Mouse (Mus musculus) midbrain, embryonic 12.5 days (tissue): ENCODE data around the gene Snap25. TPM values are rescaled to one million over a fixed set of nuclear protein-coding genes. Genes with fewer than 3 reads are reported as not detected.

ENCODE experiments used
- ATAC-seq: fragments of 200-750 bp; cut with Nextera tagmentation; 2 replicates; pipeline ENCODE4 v1.8.0; 2017; ENCODE audit warnings: low read depth, moderate TSS enrichment, moderate library complexity; ENCODE audit not compliant: low FRiP score
- H3K27ac ChIP-seq: fragments of 300-500 bp; sonication (generic); replicated peaks from 2 replicates; pipeline ENCODE4 v1.5.1; 2016; ENCODE audit warnings: mild to moderate bottlenecking
- H3K27me3 ChIP-seq: fragments of 300-500 bp; sonication (generic); 2 replicates; pipeline ENCODE4 v1.6.1; 2016; ENCODE audit warnings: mild to moderate bottlenecking
- H3K36me3 ChIP-seq: fragments of 300-500 bp; sonication (generic); 2 replicates; pipeline ENCODE4 v1.6.1; 2016
- H3K4me1 ChIP-seq: fragments of 300-500 bp; sonication (generic); 2 replicates; pipeline ENCODE4 v1.6.1; 2016
- H3K4me2 ChIP-seq: fragments of 300-500 bp; sonication (generic); replicated peaks from 2 replicates; pipeline ENCODE4 v1.6.1; 2016; ENCODE audit warnings: mild to moderate bottlenecking, moderate library complexity
- H3K4me3 ChIP-seq: fragments of 300-500 bp; sonication (generic); 2 replicates; pipeline ENCODE4 v1.5.1; 2016; ENCODE audit warnings: mild to moderate bottlenecking
- H3K9ac ChIP-seq: fragments of 300-500 bp; sonication (generic); replicated peaks from 2 replicates; pipeline ENCODE4 v1.6.1; 2016; ENCODE audit warnings: mild to moderate bottlenecking, moderate library complexity
- H3K9me3 ChIP-seq: fragments of 300-500 bp; sonication (generic); 2 replicates; pipeline ENCODE4 v1.6.1; 2016; ENCODE audit warnings: mild to moderate bottlenecking
- WGBS: fragments of 180-500 bp; shearing (Covaris S2); methylation state at CpG from one replicate; pipeline ENCODE4 v1.1.7; 2016; 5-methylcytosine and 5-hydroxymethylcytosine counted together
- polyA plus RNA-seq: library from polyadenylated mRNA; unstranded; fragments of >200 nt; fragmentation: Nextera tagmentation; extraction: Ambion mirVana; gene quantifications from 2 replicates; pipeline ENCODE4 v1.2.1, GENCODE M21; 2016

The Snap25 gene
- polyA plus RNA-seq, 1 experiment from 2014 or later: 37.0 TPM

GRCm38 (mm10) chr2:136715531-136715930 lies 2.3 kb downstream of the Snap25 start:
- H3K36me3 ChIP-seq: no peaks in the 10 kb centered on the region
- H3K4me3 ChIP-seq: peak overlapping the region; percentile 9; the same call in 1 of the 2 replicates
- no peak overlapping the region for H3K27ac ChIP-seq
- H3K9me3 ChIP-seq: no peaks in the 10 kb centered on the region
- H3K4me2 ChIP-seq: peak overlapping the region; percentile 28; the same call in 1 of the 2 replicates
- H3K9ac ChIP-seq: no peak overlapping the region
- 79% methylated on average over 5 of the region's 5 CpGs for WGBS
- H3K27me3 ChIP-seq: no peaks in the 10 kb centered on the region; the same call in 1 of the 2 replicates
- no peak for ATAC-seq
- peaks cover 17% of the 10 kb centered on the region for H3K4me1 ChIP-seq

- H3K4me1 ChIP-seq: peaks cover 17% of the 10 kb centered on the region
- H3K9me3 ChIP-seq: no peaks in the 10 kb centered on the region
- H3K9ac ChIP-seq: no peak overlapping the region
- no peak overlapping the region for H3K27ac ChIP-seq
- WGBS: 79% methylated on average over 1 of the region's 1 CpGs
- H3K4me3 ChIP-seq: no peak overlapping the region
- no peak overlapping the region for H3K4me2 ChIP-seq
- no peak for ATAC-seq
- no peaks in the 10 kb centered on the region for H3K36me3 ChIP-seq
- H3K27me3 ChIP-seq: no peaks in the 10 kb centered on the region
Observed at GRCm38 (mm10) chr2:136716400-136716799, 3.1 kb downstream of the Snap25 start.

GRCm38 (mm10) chr2:136720235-136720634 lies 7.0 kb downstream of the Snap25 start:
- Histone ChIP-seq H3K4me3 (no peak overlapping the region), H3K4me1 (peaks cover 2% of the 10 kb centered on the region; the same call in 1 of the 2 replicates), H3K9me3 (no peaks in the 10 kb centered on the region), H3K27me3 (no peaks in the 10 kb centered on the region), H3K27ac (no peak overlapping the region), H3K4me2 (no peak overlapping the region), H3K36me3 (no peaks in the 10 kb centered on the region), H3K9ac (no peak overlapping the region)
- no peak for ATAC-seq
- 26% methylated on average over 4 of the region's 4 CpGs for WGBS

GRCm38 (mm10) chr2:136738260-136738659 lies 25.0 kb downstream of the Snap25 start:
- 86% methylated on average over 2 of the region's 2 CpGs for WGBS
- Histone ChIP-seq H3K9ac (no peak overlapping the region), H3K4me2 (no peak overlapping the region), H3K27me3 (no peaks in the 10 kb centered on the region), H3K9me3 (0 out of 2 replicates have a peak, but pooled peaks cover 6% of the 10 kb centered on the region), H3K4me1 (no peaks in the 10 kb centered on the region), H3K4me3 (no peak overlapping the region), H3K36me3 (no peaks in the 10 kb centered on the region), H3K27ac (no peak overlapping the region)
- no peak for ATAC-seq

GRCm38 (mm10) chr2:136742230-136742629 lies 29.0 kb downstream of the Snap25 start:
- H3K4me3 ChIP-seq: no peak overlapping the region
- no peaks in the 10 kb centered on the region for H3K36me3 ChIP-seq
- no peak for ATAC-seq
- no peak overlapping the region for H3K9ac ChIP-seq
- WGBS: 92% methylated on average over 2 of the region's 2 CpGs
- H3K9me3 ChIP-seq: 0 out of 2 replicates have a peak, but pooled peaks cover 6% of the 10 kb centered on the region
- no peak overlapping the region for H3K27ac ChIP-seq
- no peaks in the 10 kb centered on the region for H3K27me3 ChIP-seq
- peaks cover 10% of the 10 kb centered on the region; the same call in 1 of the 2 replicates for H3K4me1 ChIP-seq
- no peak overlapping the region for H3K4me2 ChIP-seq

GRCm38 (mm10) chr2:136744683-136745326 lies 31.6 kb downstream of the Snap25 start:
- H3K9me3 ChIP-seq: 0 out of 2 replicates have a peak, but pooled peaks cover 3% of the 10 kb centered on the region
- 0 out of 2 replicates have a peak overlapping the region, but pooled peaks have one; percentile 49 for H3K27ac ChIP-seq
- no peaks in the 10 kb centered on the region for H3K36me3 ChIP-seq
- no peak overlapping the region for H3K9ac ChIP-seq
- H3K27me3 ChIP-seq: no peaks in the 10 kb centered on the region
- H3K4me3 ChIP-seq: no peak overlapping the region
- H3K4me2 ChIP-seq: no peak overlapping the region
- 75% methylated on average over 2 of the region's 2 CpGs for WGBS
- ATAC-seq: peak; percentile 86
- H3K4me1 ChIP-seq: peaks cover 10% of the 10 kb centered on the region; the same call in 1 of the 2 replicates

- no peaks in the 10 kb centered on the region for H3K27me3 ChIP-seq
- H3K9me3 ChIP-seq: no peaks in the 10 kb centered on the region
- no peak overlapping the region for H3K27ac ChIP-seq
- peaks cover 10% of the 10 kb centered on the region; the same call in 1 of the 2 replicates for H3K4me1 ChIP-seq
- no peak overlapping the region for H3K4me2 ChIP-seq
- no peaks in the 10 kb centered on the region for H3K36me3 ChIP-seq
- 62% methylated on average over 7 of the region's 7 CpGs for WGBS
- no peak overlapping the region for H3K4me3 ChIP-seq
- ATAC-seq: no peak
- H3K9ac ChIP-seq: no peak overlapping the region
Observed at GRCm38 (mm10) chr2:136745327-136745994, 32.2 kb downstream of the Snap25 start.

GRCm38 (mm10) chr2:136753682-136754081 lies 40.4 kb downstream of the Snap25 start:
- Histone ChIP-seq H3K4me3 (no peak overlapping the region), H3K27ac (no peak overlapping the region), H3K9me3 (no peaks in the 10 kb centered on the region), H3K36me3 (no peaks in the 10 kb centered on the region), H3K4me2 (no peak overlapping the region), H3K27me3 (no peaks in the 10 kb centered on the region), H3K4me1 (peaks cover 9% of the 10 kb centered on the region; the same call in 1 of the 2 replicates), H3K9ac (no peak overlapping the region)
- WGBS: 24% methylated on average over 3 of the region's 3 CpGs
- peak; percentile 63; the same call in 1 of the 2 replicates for ATAC-seq

GRCm38 (mm10) chr2:136758809-136759551 lies 45.7 kb downstream of the Snap25 start:
- H3K27ac ChIP-seq: no peak overlapping the region
- no peak for ATAC-seq
- no peaks in the 10 kb centered on the region for H3K27me3 ChIP-seq
- H3K4me3 ChIP-seq: no peak overlapping the region
- H3K4me2 ChIP-seq: no peak overlapping the region
- H3K9me3 ChIP-seq: no peaks in the 10 kb centered on the region
- 66% methylated on average over 5 of the region's 5 CpGs for WGBS
- peaks cover 4% of the 10 kb centered on the region; the same call in 1 of the 2 replicates for H3K4me1 ChIP-seq
- H3K9ac ChIP-seq: no peak overlapping the region
- no peaks in the 10 kb centered on the region for H3K36me3 ChIP-seq

GRCm38 (mm10) chr2:136778156-136778555 lies 64.9 kb downstream of the Snap25 start:
- Histone ChIP-seq H3K4me3 (no peak overlapping the region), H3K36me3 (0 out of 2 replicates have a peak, but pooled peaks cover 7% of the 10 kb centered on the region), H3K4me1 (no peaks in the 10 kb centered on the region), H3K27ac (no peak overlapping the region), H3K27me3 (no peaks in the 10 kb centered on the region), H3K9ac (no peak overlapping the region), H3K4me2 (no peak overlapping the region), H3K9me3 (no peaks in the 10 kb centered on the region)
- ATAC-seq: no peak
- 91% methylated on average over 2 of the region's 2 CpGs for WGBS

- Histone ChIP-seq H3K4me1 (no peaks in the 10 kb centered on the region), H3K9ac (no peak overlapping the region), H3K9me3 (no peaks in the 10 kb centered on the region), H3K4me2 (no peak overlapping the region), H3K36me3 (0 out of 2 replicates have a peak, but pooled peaks cover 7% of the 10 kb centered on the region), H3K4me3 (no peak overlapping the region), H3K27me3 (no peaks in the 10 kb centered on the region), H3K27ac (no peak overlapping the region)
- ATAC-seq: no peak
- 94% methylated on average over 3 of the region's 3 CpGs for WGBS
Observed at GRCm38 (mm10) chr2:136778674-136779073, 65.4 kb downstream of the Snap25 start.

GRCm38 (mm10) chr2:136780268-136780667 lies 67.0 kb downstream of the Snap25 start:
- Histone ChIP-seq H3K4me2 (no peak overlapping the region), H3K4me1 (no peaks in the 10 kb centered on the region), H3K9ac (no peak overlapping the region), H3K4me3 (no peak overlapping the region), H3K27ac (no peak overlapping the region), H3K27me3 (no peaks in the 10 kb centered on the region), H3K36me3 (0 out of 2 replicates have a peak, but pooled peaks cover 7% of the 10 kb centered on the region), H3K9me3 (no peaks in the 10 kb centered on the region)
- ATAC-seq: no peak
